Mouse (Mus musculus) forebrain, embryonic 10.5 days (tissue): ENCODE results near the gene Gm20479. TPM values are rescaled to one million over a fixed set of nuclear protein-coding genes. Genes with fewer than 3 reads are reported as not detected.

Source experiments
- polyA plus RNA-seq: library from polyadenylated mRNA; unstranded; fragments of >200 nt; fragmentation: Nextera tagmentation; extraction: Ambion mirVana; gene quantifications from 2 replicates; pipeline ENCODE4 v1.2.1, GENCODE M21; 2016

The Gm20479 gene
- polyA plus RNA-seq, 1 experiment from 2014 or later = 1.4 TPM

Other genes starting within 250 kb of the Gm20479 start
- not detected in 2 replicates for gene Cyp2f2, start 237.5 kb downstream of the Gm20479 start, polyA plus RNA-seq
- 0.12 and 0.16 TPM in 2 replicates for gene Cyp2t4, start 203.7 kb downstream of the Gm20479 start, polyA plus RNA-seq
- 73.7 and 74.0 TPM in 2 replicates for gene Egln2, start 190.6 kb downstream of the Gm20479 start, polyA plus RNA-seq
- gene Rab4b, start 178.5 kb downstream of the Gm20479 start, polyA plus RNA-seq = 55.2 and 56.3 TPM in 2 replicates
- gene Gm21983, start 176.3 kb downstream of the Gm20479 start, polyA plus RNA-seq = not detected in 2 replicates
- gene Mia, start 176.3 kb downstream of the Gm20479 start, polyA plus RNA-seq = 1.1 and 1.7 TPM in 2 replicates
- gene BC024978, start 161.6 kb downstream of the Gm20479 start, polyA plus RNA-seq = 4.1 and 4.3 TPM in 2 replicates
- gene Snrpa, start 161.1 kb downstream of the Gm20479 start, polyA plus RNA-seq = 418 and 425 TPM in 2 replicates
- 4.4 and 5.3 TPM in 2 replicates for gene Itpkc, start 128.8 kb downstream of the Gm20479 start, polyA plus RNA-seq
- gene Coq8b, start 124.4 kb downstream of the Gm20479 start, polyA plus RNA-seq = 24.1 and 24.4 TPM in 2 replicates
- 13.6 and 15.6 TPM in 2 replicates for gene Numbl, start 99.0 kb downstream of the Gm20479 start, polyA plus RNA-seq
- gene Ltbp4, start 19.7 kb downstream of the Gm20479 start, polyA plus RNA-seq = 8.5 and 11.1 TPM in 2 replicates
- 62.4 and 67.7 TPM in 2 replicates for gene Shkbp1, start 1.4 kb downstream of the Gm20479 start, polyA plus RNA-seq
- 0.20 and 0.37 TPM in 2 replicates for gene Sptbn4, start 90.3 kb upstream of the Gm20479 start, polyA plus RNA-seq
- gene Blvrb, start 90.6 kb upstream of the Gm20479 start, polyA plus RNA-seq = 34.8 and 45.5 TPM in 2 replicates
- 21.7 and 24.8 TPM in 2 replicates for gene Sertad3, start 116.3 kb upstream of the Gm20479 start, polyA plus RNA-seq
- gene Sertad1, start 129.5 kb upstream of the Gm20479 start, polyA plus RNA-seq = 17.7 and 18.6 TPM in 2 replicates
- 3.1 TPM in 2 replicates for gene Prx, start 141.9 kb upstream of the Gm20479 start, polyA plus RNA-seq
- 0.41 and 0.63 TPM in 2 replicates for gene Hipk4, start 165.8 kb upstream of the Gm20479 start, polyA plus RNA-seq
- gene Pld3, start 195.8 kb upstream of the Gm20479 start, polyA plus RNA-seq = 41.9 and 42.0 TPM in 2 replicates
- gene 2310022A10Rik, start 195.8 kb upstream of the Gm20479 start, polyA plus RNA-seq = 38.8 and 39.3 TPM in 2 replicates
- 73.3 and 78.8 TPM in 2 replicates for gene Akt2, start 234.1 kb upstream of the Gm20479 start, polyA plus RNA-seq